Mouse (Mus musculus): ENCODE results near the gene Ahnak2.

GRCm38 (mm10) chr12:112724077-112724805 lies 78.2 kb downstream of the Ahnak2 start:
- TF ChIP-seq CTCF (IDR thresholded peaks at IDR 0.05; ENCODE audit: low read depth) (peak; percentile 69), EP300 (IDR thresholded peaks at IDR 0.05; ENCODE audit: low read depth) (no peak)

All from liver, postnatal 0 days (tissue).